ENCODE assay signal across 16 mouse cellular contexts in genomic region chr12:98724224-98724623, GRCm38 (mm10).
"Had no signal": no experiment of that assay in that cellular context is flagged by ENCODE, and none has a peak within 500 bp of the region (broad histone marks: within the 10 kb centered on the region; RNA-seq: fewer than 3 reads in every experiment).

No protein-coding gene starts in this region.

- H3K4me2 ChIP-seq: neural tube, embryonic 13.5 days; neural tube, embryonic 15.5 days; stomach, embryonic 15.5 days had no signal

- H3K9ac ChIP-seq: neural tube, embryonic 13.5 days; neural tube, embryonic 15.5 days; stomach, embryonic 15.5 days had no signal

- H3K27me3 ChIP-seq: neural tube, embryonic 13.5 days; neural tube, embryonic 15.5 days; stomach, embryonic 15.5 days had no signal

- H3K27ac ChIP-seq: neural tube, embryonic 13.5 days; neural tube, embryonic 15.5 days; stomach, embryonic 15.5 days; stomach, postnatal 0 days had no signal

- H3K36me3 ChIP-seq: neural tube, embryonic 13.5 days; neural tube, embryonic 15.5 days; stomach, embryonic 15.5 days had no signal

- H3K9me3 ChIP-seq: neural tube, embryonic 13.5 days; neural tube, embryonic 15.5 days; stomach, embryonic 15.5 days had no signal

- DNase-seq: retina, postnatal 1 day; right cerebral cortex, adult 18-20 months; right cerebral cortex, postnatal 14 days; right cerebral cortex, postnatal 25 days; right cerebral cortex, postnatal 4 days; spleen, adult 18-20 months; thymus, adult 18-20 months; thymus, adult 2 months; thymus, postnatal 14 days; thymus, postnatal 25 days; thymus, postnatal 36 days; thymus, postnatal 4 days had no signal

- H3K4me3 ChIP-seq: neural tube, embryonic 13.5 days; neural tube, embryonic 15.5 days; stomach, embryonic 15.5 days had no signal
